Mouse (Mus musculus) cortical plate, adult 2 months (tissue): ENCODE results near the gene Bpifa5. TPM values are rescaled to one million over a fixed set of nuclear protein-coding genes. Genes with fewer than 3 reads are reported as not detected.

ENCODE experiments used
- H3K27ac ChIP-seq: fragments of 200-500 bp; 2 replicates; pipeline ENCODE4 v1.5.1; 2012; ENCODE audit warnings: low read length, control low read depth, inconsistent platforms; ENCODE audit not compliant: insufficient read depth
- H3K4me1 ChIP-seq: fragments of 200-500 bp; 2 replicates; pipeline ENCODE4 v1.6.1; 2011; ENCODE audit warnings: low read length; ENCODE audit not compliant: control insufficient read depth, insufficient read depth
- H3K4me3 ChIP-seq: fragments of 200-500 bp; 2 replicates; pipeline ENCODE4 v1.5.1; 2011; ENCODE audit warnings: mild to moderate bottlenecking, low read length, control low read depth; ENCODE audit not compliant: insufficient read depth
- CTCF ChIP-seq: fragments of 200-500 bp; IDR thresholded peaks from 2 replicates; pipeline ENCODE4 v1.5.1; 2011; ENCODE audit warnings: mild to moderate bottlenecking, control low read depth, low read length; ENCODE audit not compliant: insufficient read depth; ENCODE audit errors: extremely low read depth
- POLR2A ChIP-seq: fragments of 200-500 bp; IDR thresholded peaks from 2 replicates; pipeline ENCODE4 v1.6.1; 2011; ENCODE audit warnings: mild to moderate bottlenecking, low read length, control low read depth; ENCODE audit not compliant: insufficient read depth; ENCODE audit errors: extremely low read depth
- polyA plus RNA-seq: library from polyadenylated mRNA; depleted of rRNA; stranded (reverse); fragments of >200 nt; gene quantifications from 2 replicates; pipeline ENCODE4 v1.2.3, GENCODE M21; 2012; rRNA removed

Gene Bpifa5
- not detected in 2 replicates for polyA plus RNA-seq

GRCm38 (mm10) chr2:154162307-154162706 lies at the start of gene Bpifa5:
Gene Bpifa5 (plus strand): TSS chr2:154162607.
- Histone ChIP-seq H3K4me3 (no peak within 1 kb of the TSS), H3K27ac (no peak within 1 kb of the TSS), H3K4me1 (no peaks in the 10 kb centered on the region)
- TF ChIP-seq CTCF: no peak

- H3K27ac ChIP-seq: no peak overlapping the region
- H3K4me1 ChIP-seq: no peaks in the 10 kb centered on the region
- no peak overlapping the region for H3K4me3 ChIP-seq
- TF ChIP-seq CTCF (no peak), POLR2A (no peak)
These were observed 45.0 kb upstream of the Bpifa5 start for GRCm38 (mm10) chr2:154117381-154117780.

GRCm38 (mm10) chr2:154130120-154130519 lies 32.3 kb upstream of the Bpifa5 start, which contains the start of gene Bpifa3:
Gene Bpifa3 (plus strand): TSS chr2:154130336.
- Histone ChIP-seq H3K4me1 (no peaks in the 10 kb centered on the region), H3K4me3 (no peak within 1 kb of the TSS), H3K27ac (no peak within 1 kb of the TSS)
- TF ChIP-seq CTCF (no peak), POLR2A (no peak)

- no peak within 1 kb of the TSS for H3K4me3 ChIP-seq
- H3K4me1 ChIP-seq: no peaks in the 10 kb centered on the region
- TF ChIP-seq POLR2A: no peak
- no peak for TF ChIP-seq CTCF
- no peak within 1 kb of the TSS for H3K27ac ChIP-seq
These were observed 19.8 kb upstream of the Bpifa5 start, which contains the start of gene Bpifa1 for GRCm38 (mm10) chr2:154142580-154142979. Gene Bpifa1 (plus strand): TSS chr2:154142880.

GRCm38 (mm10) chr2:154143735-154144134 lies 18.7 kb upstream of the Bpifa5 start:
- Histone ChIP-seq H3K4me3 (no peak overlapping the region), H3K27ac (no peak overlapping the region), H3K4me1 (no peaks in the 10 kb centered on the region)
- TF ChIP-seq CTCF (no peak), POLR2A (no peak)

- TF ChIP-seq CTCF (no peak), POLR2A (no peak)
- H3K4me3 ChIP-seq: no peak overlapping the region
- no peak overlapping the region for H3K27ac ChIP-seq
- H3K4me1 ChIP-seq: no peaks in the 10 kb centered on the region
These were observed 14.9 kb upstream of the Bpifa5 start for GRCm38 (mm10) chr2:154147496-154147895.

- H3K4me3 ChIP-seq: no peak overlapping the region
- no peak for TF ChIP-seq POLR2A
- peak; percentile 63 for TF ChIP-seq CTCF
- H3K27ac ChIP-seq: no peak overlapping the region
- H3K4me1 ChIP-seq: no peaks in the 10 kb centered on the region
These were observed 4.0 kb upstream of the Bpifa5 start for GRCm38 (mm10) chr2:154158433-154158832.

GRCm38 (mm10) chr2:154163306-154163705 lies 899 bp downstream of the Bpifa5 start:
- TF ChIP-seq CTCF (no peak), POLR2A (no peak)
- Histone ChIP-seq H3K4me3 (no peak overlapping the region), H3K27ac (no peak overlapping the region), H3K4me1 (no peaks in the 10 kb centered on the region)

- TF ChIP-seq POLR2A (no peak), CTCF (no peak)
- Histone ChIP-seq H3K27ac (no peak overlapping the region), H3K4me1 (no peaks in the 10 kb centered on the region), H3K4me3 (no peak overlapping the region)
These were observed 6.8 kb downstream of the Bpifa5 start for GRCm38 (mm10) chr2:154169172-154169571.

GRCm38 (mm10) chr2:154171621-154172020 lies 9.2 kb downstream of the Bpifa5 start:
- Histone ChIP-seq H3K4me3 (no peak overlapping the region), H3K4me1 (no peaks in the 10 kb centered on the region), H3K27ac (no peak overlapping the region)
- TF ChIP-seq CTCF (no peak), POLR2A (no peak)
